Mouse (Mus musculus): ENCODE measurements around the gene Hipk1. TPM values are rescaled to one million over a fixed set of nuclear protein-coding genes. Genes with fewer than 3 reads are reported as not detected.

Gene Hipk1
- total RNA-seq, 1 experiment from 2014 or later, result 87.3 TPM

DNA sequence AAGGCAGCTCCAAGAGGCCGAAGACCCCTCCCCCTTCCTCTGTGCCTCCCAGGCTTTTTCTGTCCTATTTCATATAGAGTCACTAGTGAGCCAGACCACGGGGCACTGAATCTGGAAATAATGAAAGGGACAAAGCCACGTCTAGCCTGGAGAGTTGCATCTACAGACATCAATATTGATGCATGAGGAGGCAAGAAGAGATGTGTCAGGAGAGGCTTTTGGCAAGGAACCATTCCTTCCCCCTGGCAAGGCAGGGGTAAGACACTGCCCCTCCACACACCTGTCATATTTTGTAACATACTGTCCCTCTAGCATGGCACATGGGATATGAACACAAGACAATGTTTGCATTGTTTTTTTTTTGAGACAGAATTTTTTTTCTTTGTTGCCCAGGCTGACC is 64.7 kb downstream of the Hipk1 start:
- no peak for ATAC-seq (replicated peaks; ENCODE audit: low read depth, poor library complexity, severe bottlenecking)

DNA sequence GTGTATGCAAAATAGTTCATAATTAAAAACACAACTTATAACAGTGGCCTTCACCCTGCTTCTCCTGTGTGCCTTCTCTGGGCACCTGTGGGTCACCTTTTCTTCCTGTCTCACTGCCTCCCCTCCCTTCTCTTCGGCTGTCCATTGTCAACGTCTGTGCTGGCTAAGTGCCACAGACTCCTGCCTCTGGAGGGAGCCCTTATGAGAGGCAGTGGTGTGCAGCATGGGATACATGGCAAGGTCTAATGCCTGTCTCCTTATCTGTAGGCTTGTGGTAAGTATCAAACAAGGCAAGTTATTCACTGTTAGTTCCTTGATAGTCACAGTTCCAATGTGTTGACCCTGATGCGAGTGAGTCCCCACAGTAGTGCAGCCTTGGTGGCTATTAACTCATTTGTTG is 67.2 kb downstream of the Hipk1 start:
- peak; percentile 88 for ATAC-seq (replicated peaks; ENCODE audit: low read depth, poor library complexity, severe bottlenecking)

DNA sequence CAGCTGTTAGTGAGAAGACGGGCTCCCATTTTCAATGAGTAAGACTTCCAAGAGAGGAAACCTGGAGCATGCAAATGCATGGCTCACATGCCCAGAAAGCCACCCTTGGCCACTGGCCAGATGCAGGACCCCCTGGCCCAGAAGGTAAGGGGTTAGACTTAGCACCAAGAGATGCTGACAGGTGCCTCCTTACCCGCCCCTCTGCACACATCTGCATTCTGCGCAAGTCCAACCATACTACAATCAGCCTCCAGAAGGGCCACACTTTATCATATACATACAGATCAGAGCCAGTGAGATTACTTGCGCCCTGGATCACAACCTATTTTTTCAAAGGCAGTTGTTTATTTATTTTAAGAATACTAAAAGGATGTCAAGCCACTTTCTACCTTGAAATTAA is 72.6 kb downstream of the Hipk1 start:
- ATAC-seq (replicated peaks; ENCODE audit: low read depth, poor library complexity, severe bottlenecking), result no peak

DNA sequence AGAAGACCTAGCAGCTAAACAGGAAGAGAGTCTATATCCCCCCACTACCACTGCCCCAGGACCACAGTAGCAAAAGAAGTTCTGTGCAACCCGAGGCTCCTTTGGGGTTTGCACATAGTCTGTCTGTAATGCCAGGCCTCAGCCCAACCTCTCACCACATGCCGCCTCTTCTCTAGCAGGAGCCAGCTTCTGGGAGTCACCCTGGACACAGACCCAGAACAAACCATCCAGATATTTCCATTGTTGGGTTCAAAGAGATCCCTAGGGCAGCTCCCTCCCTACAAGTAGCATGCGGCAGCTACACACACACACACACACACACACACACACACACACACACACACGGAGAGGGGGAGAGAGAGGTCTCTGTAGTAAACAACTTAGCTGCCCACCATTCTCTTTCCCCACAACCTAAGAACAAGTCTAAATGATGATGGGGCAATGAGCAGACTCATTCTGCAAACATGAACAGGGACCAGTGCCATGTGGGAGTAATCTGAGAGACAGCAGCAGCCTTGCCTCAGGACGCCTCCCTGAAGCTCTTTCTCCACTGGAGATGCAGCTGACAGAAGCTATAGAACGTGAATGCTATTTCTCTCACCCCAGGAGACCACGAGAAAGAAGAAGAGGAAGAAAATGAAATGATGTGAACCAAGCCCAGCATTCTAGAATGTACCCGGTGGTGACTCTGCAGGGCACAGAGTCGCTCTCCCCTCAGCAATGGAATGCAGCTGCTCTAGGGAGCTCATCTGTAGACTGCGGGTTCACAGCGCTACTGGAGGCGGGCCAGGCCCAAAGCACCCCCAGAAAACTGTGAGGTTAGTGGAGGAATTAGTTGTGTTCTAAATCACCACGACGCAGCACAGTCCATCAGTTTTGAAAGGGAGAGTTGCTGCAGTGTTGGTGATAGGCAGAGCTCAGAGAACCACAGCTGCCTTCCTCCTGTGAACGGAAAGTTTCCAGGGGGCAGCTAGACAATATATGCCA is 74.3 kb downstream of the Hipk1 start:
- peak; percentile 21; the same call in 1 of the 2 replicates for ATAC-seq (replicated peaks; ENCODE audit: low read depth, poor library complexity, severe bottlenecking)

DNA sequence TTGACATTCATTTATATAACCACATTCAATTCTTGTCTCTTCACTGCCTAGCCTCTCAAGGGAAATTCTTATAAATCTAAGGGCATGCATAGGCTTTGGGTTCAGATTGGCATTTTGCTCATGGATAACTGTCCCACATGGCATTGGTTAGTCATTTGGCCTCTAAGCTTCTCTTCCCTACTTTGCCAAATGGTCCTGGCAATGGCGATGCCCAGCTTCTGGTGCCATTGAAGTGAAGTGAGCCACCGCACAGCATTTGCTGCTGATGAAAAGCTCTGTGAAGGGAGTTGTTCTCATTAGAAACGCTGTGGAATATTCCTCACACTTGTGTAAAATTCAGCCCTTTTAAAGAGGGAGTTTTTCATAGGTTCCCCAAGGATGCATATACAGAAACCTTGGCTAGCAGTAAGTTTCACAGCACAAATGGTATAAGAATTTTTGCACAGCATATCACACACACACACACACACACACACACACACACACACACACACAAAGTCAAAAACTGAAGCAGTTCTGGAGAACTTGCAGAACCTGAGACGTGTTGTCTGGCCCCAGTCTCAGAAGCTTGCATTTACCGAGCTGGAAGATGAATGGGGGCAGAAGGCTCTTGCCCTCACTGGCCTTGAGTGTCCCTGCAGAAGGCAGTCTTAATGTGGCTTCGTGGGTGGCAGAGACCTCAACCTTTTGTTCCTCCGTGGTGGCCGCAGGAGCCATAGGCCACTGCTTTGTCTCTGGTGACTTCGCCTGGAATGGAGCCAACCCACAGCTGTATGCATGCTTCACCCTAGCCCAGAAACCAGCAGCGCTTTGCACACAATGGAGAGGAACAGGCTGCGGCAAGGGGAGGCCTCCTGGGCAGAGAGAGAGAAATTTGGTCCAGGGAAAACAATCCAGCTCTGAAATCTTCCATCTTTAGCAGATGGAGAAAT is 75.3 kb downstream of the Hipk1 start:
- ATAC-seq (replicated peaks; ENCODE audit: low read depth, poor library complexity, severe bottlenecking), result peak; percentile 76

DNA sequence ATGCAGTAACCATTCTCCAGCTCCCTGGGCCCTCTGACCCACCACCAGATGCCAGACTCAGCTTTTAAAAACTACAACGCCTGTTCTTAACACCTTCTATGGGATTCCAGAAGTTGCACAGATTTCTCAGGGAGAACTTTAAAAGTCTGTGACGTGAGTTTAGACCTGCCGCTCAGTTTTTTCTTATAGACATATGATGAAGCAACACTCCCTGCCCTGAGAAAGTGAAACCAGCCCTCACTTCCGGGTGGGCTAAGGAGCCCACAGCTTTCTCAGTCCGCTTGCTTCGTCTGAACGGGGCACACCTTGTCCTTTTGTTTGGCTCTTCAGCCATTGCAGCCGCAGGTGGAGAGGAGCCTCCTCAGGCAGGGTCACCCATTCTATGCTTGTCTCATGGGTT is 76.4 kb downstream of the Hipk1 start:
- no peak for ATAC-seq (replicated peaks; ENCODE audit: low read depth, poor library complexity, severe bottlenecking)

DNA sequence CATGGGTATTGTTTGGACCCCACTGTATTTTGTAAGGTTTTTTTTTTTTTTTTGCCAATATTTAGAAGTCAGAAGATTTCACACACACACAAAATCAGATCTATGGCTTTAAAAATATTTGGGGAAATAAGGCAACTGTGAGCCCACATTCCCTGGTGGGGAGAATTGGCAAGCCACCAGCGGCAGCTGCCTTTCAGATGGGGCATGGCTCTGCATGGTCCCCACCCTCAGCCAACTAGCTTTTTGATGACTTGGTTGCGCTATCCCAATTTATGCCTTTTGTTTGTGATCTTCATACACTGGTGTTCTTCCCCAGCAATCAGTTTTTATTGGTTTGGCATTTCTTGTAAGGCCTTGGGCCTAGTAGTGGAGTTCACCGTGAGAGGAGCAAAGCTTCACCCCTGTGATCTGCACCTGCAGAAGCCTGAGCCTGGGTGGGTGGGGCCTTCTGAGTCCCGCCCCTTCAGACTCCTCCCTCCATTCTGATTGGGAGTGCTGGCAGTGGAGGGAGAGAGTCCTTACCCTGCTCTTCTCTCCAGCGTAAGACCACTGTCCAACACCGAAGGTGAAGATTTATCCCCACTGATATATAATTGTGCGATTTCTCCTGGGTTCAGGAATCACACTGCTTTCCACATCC is 77.0 kb downstream of the Hipk1 start:
- ATAC-seq (replicated peaks; ENCODE audit: low read depth, poor library complexity, severe bottlenecking), result no peak

DNA sequence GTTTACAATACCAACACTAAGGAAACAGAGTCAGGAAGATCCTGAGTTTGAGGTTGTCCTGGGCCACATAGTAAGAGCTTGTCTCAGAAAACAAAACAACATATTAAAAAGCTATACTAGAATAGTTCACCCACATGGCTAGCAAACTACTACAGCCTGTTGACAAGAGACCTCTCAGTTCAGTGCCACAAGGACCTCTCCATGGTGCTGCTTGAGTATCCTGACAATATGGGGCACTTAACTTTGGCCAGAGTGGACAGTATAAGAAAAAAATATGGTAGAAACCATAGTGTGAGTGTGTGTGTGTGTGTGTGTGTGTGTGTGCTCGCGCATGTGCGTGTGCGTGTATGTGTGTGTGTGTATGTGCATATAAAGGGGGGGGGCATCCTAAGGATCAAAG is 79.2 kb downstream of the Hipk1 start:
- ATAC-seq (replicated peaks; ENCODE audit: low read depth, poor library complexity, severe bottlenecking), result no peak

DNA sequence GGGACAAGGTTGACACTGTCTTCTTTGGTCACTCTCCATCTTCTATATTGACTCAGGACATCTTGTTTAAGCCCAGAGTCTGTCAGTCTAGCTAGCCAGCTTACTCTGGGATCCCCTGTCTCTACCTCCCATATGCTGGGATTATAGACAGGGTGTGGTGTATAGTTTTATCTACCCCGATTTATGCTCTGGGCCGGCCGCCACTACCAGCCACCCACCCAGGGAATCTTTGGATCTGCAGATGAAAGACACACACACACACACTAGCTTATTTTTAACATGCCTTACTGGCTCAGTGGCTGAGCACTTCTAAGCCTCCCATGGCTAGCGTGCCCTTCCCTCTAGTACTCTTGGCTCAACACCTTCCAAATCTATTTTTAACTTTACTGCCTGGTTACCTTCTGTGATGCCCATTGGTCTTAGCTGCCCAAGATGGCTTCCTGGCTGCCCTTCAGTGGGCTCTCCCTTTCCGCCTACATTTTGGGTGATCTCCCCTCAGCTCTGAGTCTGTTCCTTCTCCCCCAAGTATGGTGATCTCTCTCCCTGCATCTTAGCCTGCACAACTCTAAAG is 81.8 kb downstream of the Hipk1 start:
- no peak for ATAC-seq (replicated peaks; ENCODE audit: low read depth, poor library complexity, severe bottlenecking)

DNA sequence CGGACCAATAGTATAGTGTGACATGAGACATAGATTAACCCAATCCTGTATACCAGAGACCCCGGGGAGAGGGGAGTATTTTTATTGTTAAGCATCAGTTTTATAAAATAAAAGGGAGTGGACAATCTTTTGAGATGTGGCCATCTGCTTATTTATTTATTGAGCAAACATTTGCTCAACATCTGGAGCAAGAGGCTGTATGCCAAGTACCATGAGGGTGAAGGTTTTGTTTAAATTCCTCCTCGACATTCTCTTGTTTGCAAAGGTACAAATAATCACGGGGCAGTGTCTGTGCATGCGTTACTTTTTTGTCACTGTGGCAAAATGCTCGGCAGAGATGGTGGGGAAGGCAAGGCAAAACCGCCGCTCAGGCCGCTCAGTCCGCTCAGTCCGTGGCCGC is 85.9 kb downstream of the Hipk1 start:
- ATAC-seq (replicated peaks; ENCODE audit: low read depth, poor library complexity, severe bottlenecking), result no peak

DNA sequence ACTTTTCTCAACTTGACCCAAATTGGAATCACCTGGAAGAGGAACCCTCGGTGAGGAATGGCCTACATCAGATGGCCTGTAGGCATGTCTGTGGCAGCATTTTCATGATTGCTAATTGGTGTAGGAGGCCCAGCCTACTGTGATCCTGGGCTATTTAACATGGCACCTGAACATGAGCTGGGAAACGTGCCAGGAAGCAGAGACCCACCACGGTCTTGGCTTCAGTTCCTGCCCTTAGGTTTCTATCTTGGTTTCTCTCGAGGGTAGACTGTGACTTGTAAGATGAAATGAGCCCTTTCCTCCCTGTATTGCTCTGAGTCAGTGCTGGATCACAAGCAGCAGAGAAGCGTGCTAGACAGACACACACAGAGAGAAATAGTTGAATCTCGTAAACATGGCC is 86.7 kb downstream of the Hipk1 start:
- no peak for ATAC-seq (replicated peaks; ENCODE audit: low read depth, poor library complexity, severe bottlenecking)

DNA sequence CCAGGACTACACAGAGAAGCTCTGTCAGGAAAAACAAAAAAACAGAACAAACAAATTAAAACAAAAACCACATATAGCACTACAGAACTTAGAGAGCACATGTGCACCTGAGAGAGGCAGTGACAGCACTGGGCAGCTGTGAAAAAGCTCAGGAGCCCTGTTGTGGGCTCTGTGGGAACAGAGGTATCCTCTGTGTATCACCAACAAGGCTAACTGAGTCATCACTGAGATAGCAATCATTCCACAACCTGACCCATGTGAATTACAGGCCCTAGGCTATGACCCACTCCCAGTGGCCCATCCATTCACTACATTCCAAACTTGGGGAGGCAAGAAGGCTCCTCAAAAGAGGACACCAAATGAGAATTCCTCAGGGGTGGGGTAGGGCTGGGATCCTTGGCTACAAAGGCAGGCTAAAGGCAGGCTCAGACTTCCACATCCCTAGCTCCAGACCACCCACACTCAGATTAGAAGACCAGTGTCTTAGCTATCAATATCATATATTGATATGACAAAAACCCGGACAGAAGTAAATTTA is 94.9 kb downstream of the Hipk1 start:
- no peak for ATAC-seq (replicated peaks; ENCODE audit: low read depth, poor library complexity, severe bottlenecking)

DNA sequence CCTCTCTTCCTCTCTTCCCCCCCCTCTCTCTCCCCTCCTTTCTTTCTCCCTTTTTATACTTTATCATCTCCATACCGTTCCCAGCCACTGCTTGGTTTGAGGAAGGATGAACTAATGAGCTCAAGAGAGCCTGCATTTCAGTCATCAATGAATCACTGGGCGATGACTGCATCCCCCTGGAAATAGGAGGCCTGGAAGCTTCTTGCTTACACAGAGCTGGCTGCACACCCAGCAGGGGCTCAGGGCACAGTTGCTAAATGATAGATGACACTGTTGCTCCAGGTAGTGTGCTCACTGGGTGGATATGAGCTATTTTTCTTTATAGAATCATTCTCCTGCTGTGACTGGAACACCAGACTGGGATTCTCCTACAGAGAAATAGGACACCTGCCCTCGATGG is 95.8 kb downstream of the Hipk1 start:
- ATAC-seq (replicated peaks; ENCODE audit: low read depth, poor library complexity, severe bottlenecking), result no peak

DNA sequence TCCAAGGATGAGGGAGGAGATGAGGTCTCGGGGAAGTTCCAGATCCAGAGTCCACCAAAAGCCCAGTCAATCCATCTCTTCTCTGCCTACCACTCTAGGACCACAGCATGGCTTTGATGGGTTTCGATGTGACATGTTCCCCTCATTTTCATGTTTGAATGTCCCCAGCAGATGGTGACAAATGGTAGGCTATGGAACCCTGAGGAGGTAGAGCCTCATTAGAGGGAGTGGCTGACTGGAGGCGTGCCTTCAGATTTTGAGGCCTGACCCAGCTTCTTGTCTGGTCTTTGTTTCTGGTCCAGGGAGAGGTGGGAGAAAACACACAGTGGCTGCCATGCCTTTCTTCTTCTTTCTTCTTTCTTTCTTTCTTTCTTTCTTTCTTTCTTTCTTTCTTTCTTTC is 100.9 kb downstream of the Hipk1 start:
- ATAC-seq (replicated peaks; ENCODE audit: low read depth, poor library complexity, severe bottlenecking), result 0 out of 2 replicates have a peak, but pooled peaks have one; percentile 52

Other genes starting within 250 kb of the Hipk1 start
- gene Syt6, start 216.3 kb downstream of the Hipk1 start, total RNA-seq (2017), result not detected in 2 replicates
- gene Atg4a-ps, start 145.5 kb downstream of the Hipk1 start, total RNA-seq (2017), result 0.73 and 1.1 TPM in 2 replicates
- gene Olfml3, start 53.6 kb downstream of the Hipk1 start, total RNA-seq (2017), result 0.15 and 0.73 TPM in 2 replicates
- gene Gm10964, start 52.2 kb downstream of the Hipk1 start, total RNA-seq (2017), result not detected in 2 replicates
- gene Dclre1b, start 17.9 kb upstream of the Hipk1 start, total RNA-seq (2017), result 14.7 and 17.2 TPM in 2 replicates
- gene Ap4b1, start 18.0 kb upstream of the Hipk1 start, total RNA-seq (2017), result 15.3 and 17.7 TPM in 2 replicates
- gene Gm43064, start 18.0 kb upstream of the Hipk1 start, total RNA-seq (2017), result not detected in 2 replicates
- gene Bcl2l15, start 41.0 kb upstream of the Hipk1 start, total RNA-seq (2017), result 0.39 and 4.5 TPM in 2 replicates
- gene Ptpn22, start 68.2 kb upstream of the Hipk1 start, total RNA-seq (2017), result 27.9 and 35.2 TPM in 2 replicates
- gene Rsbn1, start 122.6 kb upstream of the Hipk1 start, total RNA-seq (2017), result 45.7 and 47.0 TPM in 2 replicates
- 33.9 and 39.8 TPM in 2 replicates for gene Phtf1, start 176.5 kb upstream of the Hipk1 start, total RNA-seq (2017)

Measured in common myeloid progenitor, adult 5-6 weeks (primary cell).